Mouse (Mus musculus) bone marrow macrophage, adult 2 months (primary cell): Measurements from ENCODE around the gene Ltbr.

Experiments used
- CTCF ChIP-seq: IDR thresholded peaks from 2 replicates; pipeline ENCODE4 v1.5.1; 2012; ENCODE audit warnings: low read depth, mild to moderate bottlenecking, low read length, moderate library complexity
- POLR2A ChIP-seq: IDR thresholded peaks from 2 replicates; pipeline ENCODE4 v1.6.1; 2012; ENCODE audit warnings: mild to moderate bottlenecking, low read depth, low read length, borderline replicate concordance

DNA sequence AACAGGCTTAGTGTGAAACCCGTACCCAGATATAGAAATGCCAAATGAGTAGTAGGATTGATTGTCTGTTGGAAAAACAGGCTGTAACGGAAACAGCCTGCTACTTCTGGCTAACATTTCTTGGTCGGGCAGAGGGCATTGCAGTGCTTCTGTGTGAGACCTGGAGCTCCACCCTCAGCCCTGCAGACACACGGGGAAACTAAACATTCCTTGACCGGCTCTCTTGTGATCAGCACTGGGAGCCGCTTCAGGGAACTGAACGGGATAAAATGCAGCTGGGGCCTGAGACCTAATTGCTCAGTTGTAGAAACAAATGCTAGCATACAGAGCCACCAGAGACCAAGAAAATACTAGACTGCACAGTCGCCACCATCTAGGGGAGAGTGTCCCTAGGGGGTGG is 42.6 kb upstream of the Ltbr start:
- no peak for TF ChIP-seq POLR2A
- no peak for TF ChIP-seq CTCF
